Mouse (Mus musculus): ENCODE data around the gene Tecpr2.
A peak's percentile ranks its signal among the peaks of the same experiment; 100 is the strongest.

Gene Tecpr2

GRCm38 (mm10) chr12:110865571-110865970, 23.5 kb upstream of the Tecpr2 start:
- no peak for DNase-seq

GRCm38 (mm10) chr12:110865989-110866388, 23.1 kb upstream of the Tecpr2 start:
- peak; percentile 14 for DNase-seq

GRCm38 (mm10) chr12:110870107-110870506, 19.0 kb upstream of the Tecpr2 start:
- DNase-seq: no peak

- no peak for DNase-seq
These were observed 17.8 kb upstream of the Tecpr2 start for GRCm38 (mm10) chr12:110871247-110871646.

GRCm38 (mm10) chr12:110875351-110875750, 13.7 kb upstream of the Tecpr2 start:
- no peak for DNase-seq

GRCm38 (mm10) chr12:110882291-110882690, 6.8 kb upstream of the Tecpr2 start:
- DNase-seq: no peak

- DNase-seq: peak; percentile 77
These were observed 3.8 kb upstream of the Tecpr2 start for GRCm38 (mm10) chr12:110885251-110885650.

- peak; percentile 9 for DNase-seq
These were observed 958 bp upstream of the Tecpr2 start for GRCm38 (mm10) chr12:110888106-110888505.

- DNase-seq: no peak
These were observed 458 bp upstream of the Tecpr2 start for GRCm38 (mm10) chr12:110888606-110889005.

GRCm38 (mm10) chr12:110891887-110892286, 2.8 kb downstream of the Tecpr2 start:
- no peak for DNase-seq

GRCm38 (mm10) chr12:110902106-110902505, 13.0 kb downstream of the Tecpr2 start:
- DNase-seq: no peak

- DNase-seq: peak; percentile 46
These were observed 14.5 kb downstream of the Tecpr2 start for GRCm38 (mm10) chr12:110903536-110903935.

GRCm38 (mm10) chr12:110907845-110908244, 18.8 kb downstream of the Tecpr2 start:
- DNase-seq: no peak

- DNase-seq: no peak
These were observed 20.9 kb downstream of the Tecpr2 start for GRCm38 (mm10) chr12:110909962-110910361.

- no peak for DNase-seq
These were observed 26.7 kb downstream of the Tecpr2 start for GRCm38 (mm10) chr12:110915761-110916160.

- DNase-seq: no peak
These were observed 31.2 kb downstream of the Tecpr2 start for GRCm38 (mm10) chr12:110920254-110920653.

GRCm38 (mm10) chr12:110921572-110921971, 32.5 kb downstream of the Tecpr2 start:
- DNase-seq: no peak

GRCm38 (mm10) chr12:110932820-110933219, 43.8 kb downstream of the Tecpr2 start:
- no peak for DNase-seq

GRCm38 (mm10) chr12:110935983-110936620, 47.0 kb downstream of the Tecpr2 start:
- peak; percentile 89 for DNase-seq

- no peak for DNase-seq
These were observed 48.4 kb downstream of the Tecpr2 start for GRCm38 (mm10) chr12:110937496-110937895.

GRCm38 (mm10) chr12:110939385-110939784, 50.3 kb downstream of the Tecpr2 start:
- no peak for DNase-seq

- no peak for DNase-seq
These were observed 51.8 kb downstream of the Tecpr2 start for GRCm38 (mm10) chr12:110940869-110941268.

- DNase-seq: no peak
These were observed 57.2 kb downstream of the Tecpr2 start for GRCm38 (mm10) chr12:110946216-110946615.

- no peak for DNase-seq
These were observed 59.2 kb downstream of the Tecpr2 start for GRCm38 (mm10) chr12:110948082-110948909.

GRCm38 (mm10) chr12:110948910-110949201, 59.8 kb downstream of the Tecpr2 start:
- DNase-seq: no peak
